Mouse (Mus musculus) lung, embryonic 15.5 days (tissue): ENCODE measurements around the gene Arf1. TPM values are rescaled to one million over a fixed set of nuclear protein-coding genes. Genes with fewer than 3 reads are reported as not detected.

Experiments used
- ATAC-seq: fragments of 200-750 bp; cut with Nextera tagmentation; 2 replicates; pipeline ENCODE4 v1.8.0; 2017; ENCODE audit warnings: moderate number of reproducible peaks, borderline replicate concordance; ENCODE audit not compliant: low FRiP score, low TSS enrichment; ENCODE audit errors: extremely low read depth
- H3K27ac ChIP-seq: fragments of 300-500 bp; sonication (generic); 2 replicates; pipeline ENCODE4 v1.5.1; 2015; ENCODE audit warnings: moderate library complexity, mild to moderate bottlenecking, inconsistent platforms
- H3K27me3 ChIP-seq: fragments of 300-500 bp; sonication (generic); 2 replicates; pipeline ENCODE4 v1.6.1; 2015; ENCODE audit warnings: inconsistent platforms
- H3K36me3 ChIP-seq: fragments of 300-500 bp; sonication (generic); 2 replicates; pipeline ENCODE4 v1.6.1; 2015; ENCODE audit warnings: inconsistent platforms
- H3K4me1 ChIP-seq: fragments of 300-500 bp; sonication (generic); 2 replicates; pipeline ENCODE4 v1.6.1; 2015; ENCODE audit warnings: inconsistent platforms
- H3K4me2 ChIP-seq: fragments of 300-500 bp; sonication (generic); 2 replicates; pipeline ENCODE4 v1.6.1; 2015; ENCODE audit warnings: inconsistent platforms, mild to moderate bottlenecking, moderate library complexity
- H3K4me3 ChIP-seq: fragments of 300-500 bp; sonication (generic); 2 replicates; pipeline ENCODE4 v1.5.1; 2015; ENCODE audit warnings: mild to moderate bottlenecking, inconsistent platforms
- H3K9ac ChIP-seq: fragments of 300-500 bp; sonication (generic); 2 replicates; pipeline ENCODE4 v1.6.1; 2015; ENCODE audit warnings: inconsistent platforms
- H3K9me3 ChIP-seq: fragments of 300-500 bp; sonication (generic); 2 replicates; pipeline ENCODE4 v1.6.1; 2016; ENCODE audit warnings: inconsistent platforms
- WGBS: fragments of 180-500 bp; shearing (Covaris S2); methylation state at CpG from one replicate; pipeline ENCODE4 v1.1.7; 2015; 5-methylcytosine and 5-hydroxymethylcytosine counted together
- polyA plus RNA-seq: library from polyadenylated mRNA; unstranded; fragments of >200 nt; fragmentation: Nextera tagmentation; extraction: Ambion mirVana; gene quantifications from 2 replicates; pipeline ENCODE4 v1.2.1, GENCODE M21; 2015

Gene Arf1
- polyA plus RNA-seq, result 724 and 743 TPM in 2 replicates

DNA sequence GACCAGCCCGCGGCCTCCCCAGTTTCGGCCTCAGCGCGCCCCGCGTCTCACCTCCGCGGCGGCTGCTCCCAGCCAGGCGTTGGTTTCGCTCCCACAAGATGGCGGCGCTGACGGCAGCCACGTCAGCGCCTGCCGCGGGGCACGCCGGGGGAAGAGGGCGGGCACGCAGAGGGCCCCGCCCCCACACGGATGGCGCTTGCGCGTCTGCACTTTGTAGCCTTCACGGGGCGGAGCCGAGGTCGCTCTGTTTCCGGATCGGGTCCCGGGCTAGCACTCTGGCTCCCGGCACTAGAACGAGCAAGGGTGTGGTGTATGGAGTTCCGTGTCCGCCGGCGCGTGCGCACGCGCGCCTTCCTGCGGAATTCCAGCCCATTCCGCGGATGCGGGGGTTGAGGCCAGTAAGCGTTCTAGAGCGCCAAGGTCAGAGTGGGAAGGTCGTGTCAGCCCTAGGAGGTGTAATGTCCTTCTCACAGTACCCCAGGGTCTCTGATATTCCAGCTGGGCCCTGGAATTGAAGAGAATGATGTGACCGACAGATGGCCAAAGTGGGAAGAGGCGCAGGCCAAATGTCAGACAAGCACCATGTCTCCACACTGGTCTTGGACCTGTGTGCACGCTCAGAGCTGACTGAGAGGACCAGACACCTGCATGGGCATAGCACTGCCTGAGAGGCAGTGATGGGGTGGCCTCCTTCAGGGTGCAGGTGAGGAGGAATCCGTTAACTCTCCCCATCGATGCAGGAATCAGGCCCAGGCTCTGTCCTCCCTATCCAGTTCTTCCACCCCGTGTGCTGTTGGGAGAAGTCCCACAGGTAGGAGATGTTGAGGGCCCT is at the start of gene Arf1:
Gene Arf1 (minus strand): TSS at position 149 of the 832 bp plus-strand sequence.
- 5% methylated on average over 58 of the region's 59 CpGs for WGBS
- peak; percentile 96 for ATAC-seq
- Histone ChIP-seq H3K4me3 (peak within 1 kb of the TSS; percentile 96), H3K4me2 (peak within 1 kb of the TSS; percentile 73), H3K36me3 (no peaks in the 10 kb centered on the region), H3K4me1 (peaks cover 41% of the 10 kb centered on the region), H3K27ac (peak within 1 kb of the TSS; percentile 99), H3K27me3 (no peaks in the 10 kb centered on the region), H3K9me3 (no peaks in the 10 kb centered on the region), H3K9ac (peak within 1 kb of the TSS; percentile 99)

DNA sequence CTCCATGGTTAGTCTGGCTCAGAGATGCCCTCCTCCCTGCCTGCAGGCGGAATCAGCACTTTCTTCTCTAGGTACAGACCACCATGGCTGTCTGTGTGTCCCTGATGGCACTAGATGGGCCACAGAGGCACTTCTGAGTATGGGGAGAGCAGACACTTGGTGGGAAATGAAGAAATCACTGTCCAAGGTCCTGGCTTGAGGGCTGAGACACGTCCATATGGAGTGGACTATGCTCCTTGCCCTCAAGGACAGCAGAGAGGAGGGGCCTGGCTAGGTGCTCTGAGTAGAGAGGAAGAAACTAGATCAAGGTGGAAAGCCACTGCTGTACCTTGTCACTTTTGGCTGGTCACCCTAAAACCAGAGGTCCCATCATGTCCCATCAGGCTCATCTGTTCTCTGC is 48.8 kb upstream of the Arf1 start:
- no peaks in the 10 kb centered on the region for H3K36me3 ChIP-seq
- ATAC-seq, result no peak
- WGBS, result 23% methylated on average over 2 of the region's 2 CpGs
- no peak overlapping the region for H3K9ac ChIP-seq
- peaks cover 32% of the 10 kb centered on the region for H3K27me3 ChIP-seq
- no peak overlapping the region for H3K4me3 ChIP-seq
- H3K4me2 ChIP-seq, result no peak overlapping the region
- H3K27ac ChIP-seq, result no peak overlapping the region
- no peaks in the 10 kb centered on the region for H3K4me1 ChIP-seq
- no peaks in the 10 kb centered on the region for H3K9me3 ChIP-seq

DNA sequence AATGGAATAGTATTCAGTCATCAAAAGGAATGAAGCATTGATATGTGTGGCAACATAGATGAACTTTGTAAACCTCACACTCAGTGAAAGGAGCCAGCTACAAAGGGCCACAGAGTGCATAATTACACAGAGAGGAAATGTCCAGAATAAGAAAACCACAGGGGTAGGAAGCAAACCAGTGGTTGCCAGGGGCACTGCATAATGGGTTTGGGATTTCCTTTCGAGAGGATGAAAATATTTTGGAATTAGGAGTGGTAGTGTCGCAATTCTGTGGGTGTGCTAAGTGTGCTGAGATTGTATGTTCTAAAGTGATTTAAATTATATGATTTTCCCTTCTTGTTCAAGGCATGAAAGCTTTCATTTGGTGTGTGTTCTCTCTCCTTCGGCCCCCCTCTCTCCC is 46.1 kb upstream of the Arf1 start:
- H3K27me3 ChIP-seq, result peaks cover 25% of the 10 kb centered on the region; the same call in 1 of the 2 replicates
- no peaks in the 10 kb centered on the region for H3K36me3 ChIP-seq
- no peak overlapping the region for H3K9ac ChIP-seq
- H3K4me3 ChIP-seq, result no peak overlapping the region
- H3K4me1 ChIP-seq, result no peaks in the 10 kb centered on the region
- H3K9me3 ChIP-seq, result no peaks in the 10 kb centered on the region
- no peak for ATAC-seq
- no peak overlapping the region for H3K27ac ChIP-seq
- H3K4me2 ChIP-seq, result no peak overlapping the region
- 87% methylated on average over 2 of the region's 3 CpGs for WGBS

DNA sequence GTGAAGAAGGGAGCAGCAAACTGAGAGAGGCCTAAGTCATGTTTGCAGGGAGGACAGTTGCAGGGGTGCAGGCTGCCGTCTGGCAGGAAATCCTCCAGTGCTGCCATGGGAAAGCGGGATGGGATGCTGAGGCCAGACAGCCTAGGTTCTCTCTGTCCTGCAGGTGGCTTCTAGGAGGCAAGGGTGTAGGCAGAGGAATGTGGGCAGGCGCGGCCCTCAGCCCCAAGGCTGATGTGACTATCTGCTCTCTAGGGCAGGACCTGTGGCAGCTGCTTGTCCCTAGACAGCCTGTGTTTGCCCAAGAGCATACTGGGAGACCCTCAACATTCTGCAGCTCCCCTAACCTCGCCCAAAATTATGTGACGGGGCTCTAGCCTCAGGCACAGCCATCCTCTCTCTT is 38.7 kb upstream of the Arf1 start:
- no peaks in the 10 kb centered on the region for H3K36me3 ChIP-seq
- peaks cover 37% of the 10 kb centered on the region for H3K27me3 ChIP-seq
- no peak for ATAC-seq
- H3K9ac ChIP-seq, result no peak overlapping the region
- H3K4me3 ChIP-seq, result no peak overlapping the region
- no peak overlapping the region for H3K4me2 ChIP-seq
- no peaks in the 10 kb centered on the region for H3K9me3 ChIP-seq
- 32% methylated on average over 6 of the region's 6 CpGs for WGBS
- peaks cover 16% of the 10 kb centered on the region for H3K4me1 ChIP-seq
- no peak overlapping the region for H3K27ac ChIP-seq

DNA sequence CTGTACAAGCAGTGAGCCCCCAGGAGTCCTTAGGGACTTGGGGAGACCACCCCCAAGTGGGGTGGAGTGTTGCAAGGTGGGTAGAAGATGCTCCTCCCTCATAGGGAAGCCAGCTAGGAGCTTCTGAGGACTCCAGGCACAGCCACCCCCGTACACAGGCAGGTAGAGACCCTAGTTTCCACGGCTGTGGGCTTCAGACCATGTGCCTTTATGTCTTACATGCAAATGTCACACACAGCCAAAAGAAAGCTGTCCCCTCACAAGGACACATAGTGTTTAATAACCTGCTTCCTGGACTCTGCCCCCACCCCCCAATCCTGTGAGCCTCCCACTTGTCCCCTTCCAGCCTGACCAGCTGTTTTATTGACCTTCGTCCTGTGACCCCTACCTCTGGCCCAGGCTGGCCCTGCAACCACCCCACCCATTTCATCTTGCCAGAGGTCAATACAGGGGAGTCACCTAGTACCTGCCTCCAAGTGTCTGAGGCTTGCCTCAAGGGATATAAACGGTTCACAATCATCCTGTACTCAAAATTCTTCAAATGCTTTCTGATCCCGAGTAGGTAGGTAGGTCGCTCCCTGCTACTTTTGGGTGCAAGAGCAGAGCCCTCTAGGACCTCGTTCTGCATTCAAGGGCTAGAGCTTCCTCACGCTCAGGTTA is 37.2 kb upstream of the Arf1 start:
- Histone ChIP-seq H3K27me3 (peaks cover 37% of the 10 kb centered on the region), H3K4me2 (no peak overlapping the region), H3K9me3 (no peaks in the 10 kb centered on the region), H3K9ac (no peak overlapping the region), H3K4me3 (no peak overlapping the region), H3K36me3 (no peaks in the 10 kb centered on the region), H3K4me1 (peaks cover 16% of the 10 kb centered on the region), H3K27ac (no peak overlapping the region)
- no peak for ATAC-seq
- WGBS, result 53% methylated on average over 8 of the region's 8 CpGs

DNA sequence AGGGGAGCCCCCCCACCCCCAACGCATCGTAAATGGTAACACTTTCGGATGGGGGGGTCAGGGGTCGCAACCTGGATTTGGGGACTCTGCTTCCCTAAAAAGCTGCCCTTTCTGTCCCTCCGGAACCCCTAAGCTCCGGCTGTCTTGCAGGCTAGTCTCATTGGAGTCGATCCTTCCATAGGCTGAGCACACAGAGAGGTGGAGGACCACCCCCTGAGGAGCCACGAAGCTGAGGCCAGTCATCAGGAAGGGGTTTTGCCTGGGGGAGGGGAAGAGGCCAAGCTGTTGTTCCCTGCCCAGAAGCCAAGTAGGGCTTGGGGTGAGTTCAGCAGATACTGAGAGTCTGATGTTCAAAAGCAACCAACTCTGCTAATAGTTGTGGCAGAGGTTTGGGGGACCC is 36.5 kb upstream of the Arf1 start:
- H3K27ac ChIP-seq, result no peak overlapping the region
- peak overlapping the region; percentile 54 for H3K9ac ChIP-seq
- H3K4me2 ChIP-seq, result peak overlapping the region; percentile 83
- peaks cover 16% of the 10 kb centered on the region for H3K4me1 ChIP-seq
- peaks cover 37% of the 10 kb centered on the region for H3K27me3 ChIP-seq
- 9% methylated on average over 8 of the region's 8 CpGs for WGBS
- no peak for ATAC-seq
- H3K4me3 ChIP-seq, result peak overlapping the region; percentile 45
- no peaks in the 10 kb centered on the region for H3K9me3 ChIP-seq
- H3K36me3 ChIP-seq, result no peaks in the 10 kb centered on the region

DNA sequence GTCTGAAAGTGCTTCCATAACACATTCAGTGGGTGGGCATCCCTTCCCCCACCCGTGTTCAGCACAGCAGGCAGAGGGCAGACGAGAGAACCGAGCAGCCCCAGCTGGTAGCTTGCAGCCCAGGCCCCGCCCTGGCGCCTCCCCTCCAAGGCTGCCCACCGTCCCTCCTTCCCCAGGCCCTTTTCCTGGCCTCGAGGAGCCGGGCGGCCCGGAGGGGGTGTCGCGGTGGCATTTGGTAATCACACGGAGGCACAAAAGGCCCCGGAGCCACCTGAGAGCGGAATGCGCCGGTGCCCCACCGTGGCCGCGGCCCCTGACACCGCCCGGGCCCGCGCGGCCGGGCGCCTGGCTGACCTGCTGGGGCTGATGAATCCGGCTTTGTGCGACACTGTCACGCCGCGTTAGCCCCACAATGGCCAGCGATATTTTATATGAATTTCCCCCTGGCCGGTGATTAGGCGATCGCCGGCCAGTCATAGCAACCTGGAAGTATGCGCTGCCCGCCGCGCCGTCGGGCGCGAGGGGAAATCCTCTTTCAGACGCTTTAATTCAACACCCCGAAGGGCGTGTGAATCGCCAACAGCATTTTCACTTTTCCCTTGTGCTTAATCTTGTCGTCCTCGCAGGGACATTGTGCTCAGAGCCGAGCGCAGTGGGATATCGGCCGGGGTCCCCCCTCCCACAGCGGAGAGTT is 35.9 kb upstream of the Arf1 start:
- Histone ChIP-seq H3K4me1 (peaks cover 16% of the 10 kb centered on the region), H3K27ac (no peak overlapping the region), H3K4me2 (peak overlapping the region; percentile 83), H3K27me3 (peaks cover 37% of the 10 kb centered on the region), H3K9ac (peak overlapping the region; percentile 54), H3K9me3 (no peaks in the 10 kb centered on the region), H3K4me3 (peak overlapping the region; percentile 45), H3K36me3 (no peaks in the 10 kb centered on the region)
- 2% methylated on average over 54 of the region's 56 CpGs for WGBS
- ATAC-seq, result peak; percentile 66; the same call in 1 of the 2 replicates

DNA sequence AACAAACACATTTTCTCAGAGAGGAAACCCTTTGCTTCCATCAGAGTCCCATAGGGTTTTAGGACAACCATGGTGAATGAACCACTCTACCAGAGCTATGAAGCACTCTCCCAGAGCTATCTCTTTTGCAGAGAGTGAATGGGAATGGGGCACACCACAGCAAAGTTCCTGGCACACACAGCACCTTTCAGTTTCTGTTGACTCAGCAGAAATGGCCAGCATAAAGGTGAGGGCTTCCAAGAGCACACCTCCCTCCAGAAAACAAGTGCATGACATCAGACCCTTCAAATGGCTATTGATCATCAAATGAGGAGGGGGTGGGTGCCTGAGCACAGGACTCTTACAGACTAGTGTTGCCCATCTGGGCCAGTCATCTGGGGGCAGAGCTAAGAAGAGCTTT is 34.2 kb upstream of the Arf1 start:
- H3K4me1 ChIP-seq, result peaks cover 16% of the 10 kb centered on the region
- H3K9ac ChIP-seq, result no peak overlapping the region
- H3K9me3 ChIP-seq, result no peaks in the 10 kb centered on the region
- no peak overlapping the region for H3K4me2 ChIP-seq
- H3K27ac ChIP-seq, result no peak overlapping the region
- ATAC-seq, result no peak
- no peaks in the 10 kb centered on the region for H3K36me3 ChIP-seq
- H3K27me3 ChIP-seq, result peaks cover 37% of the 10 kb centered on the region
- H3K4me3 ChIP-seq, result no peak overlapping the region

DNA sequence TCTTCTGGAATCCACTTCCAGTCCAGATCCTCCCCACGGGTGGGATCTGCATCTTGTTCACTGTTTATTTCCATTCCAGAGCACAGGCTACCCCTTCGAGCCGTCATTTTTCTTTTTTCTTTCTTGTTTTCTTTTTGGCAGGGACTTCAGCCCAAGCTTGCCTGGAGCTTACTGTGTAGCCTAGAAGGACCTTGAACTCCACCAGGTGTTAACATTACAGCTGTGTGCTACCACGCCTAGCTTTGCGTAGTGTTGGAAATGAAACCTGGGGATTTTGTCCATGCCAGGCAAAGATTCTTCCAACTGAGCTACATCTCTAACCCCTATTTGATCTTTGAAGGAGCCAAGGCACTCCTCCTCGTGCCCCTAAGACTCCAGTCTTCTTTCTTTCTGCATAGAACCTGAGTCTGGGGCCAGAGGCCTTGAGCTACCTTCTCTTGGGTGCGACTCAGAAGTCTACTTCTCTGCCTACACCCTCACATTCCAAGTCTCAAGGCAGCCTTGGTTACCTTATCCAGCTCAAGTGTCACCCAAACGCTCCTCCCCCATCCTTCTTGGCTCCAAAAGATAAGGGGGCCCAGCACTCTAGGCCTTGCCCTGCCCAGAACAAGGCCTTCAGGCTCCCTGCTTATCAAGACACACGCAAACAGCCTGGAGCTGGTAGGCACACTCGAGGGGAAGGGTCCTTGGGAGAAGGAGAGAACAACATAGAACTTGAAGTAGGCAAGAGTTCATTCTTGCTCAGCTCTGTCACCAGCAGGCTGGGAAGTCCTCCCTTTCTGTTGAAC is 32.8 kb upstream of the Arf1 start:
- Histone ChIP-seq H3K4me3 (no peak overlapping the region), H3K4me2 (no peak overlapping the region), H3K9ac (no peak overlapping the region), H3K27me3 (peaks cover 24% of the 10 kb centered on the region), H3K36me3 (no peaks in the 10 kb centered on the region), H3K27ac (peak overlapping the region; percentile 62; the same call in 1 of the 2 replicates), H3K4me1 (peaks cover 16% of the 10 kb centered on the region), H3K9me3 (no peaks in the 10 kb centered on the region)
- 51% methylated on average over 10 of the region's 10 CpGs for WGBS
- peak; percentile 68; the same call in 1 of the 2 replicates for ATAC-seq

DNA sequence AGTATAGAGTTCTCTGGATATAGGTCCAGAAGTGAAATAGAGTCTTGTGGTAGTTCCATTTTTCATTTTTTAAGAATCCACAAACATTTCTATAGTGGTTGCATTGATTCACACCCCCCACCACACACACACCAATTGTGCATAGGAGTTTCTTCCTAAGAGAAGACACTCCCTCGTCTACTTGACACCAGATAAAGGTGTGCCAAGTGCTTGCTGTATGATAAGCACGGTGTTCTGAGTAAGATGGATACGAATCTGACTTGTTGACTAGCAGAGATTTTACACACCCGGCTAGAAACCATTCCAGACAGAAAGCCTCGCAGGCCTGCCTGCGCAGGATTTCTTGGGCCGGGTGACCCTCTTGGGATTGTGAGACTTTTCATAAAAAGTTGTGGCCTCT is 31.6 kb upstream of the Arf1 start:
- no peak overlapping the region for H3K27ac ChIP-seq
- no peaks in the 10 kb centered on the region for H3K36me3 ChIP-seq
- no peak overlapping the region for H3K9ac ChIP-seq
- no peak overlapping the region for H3K4me3 ChIP-seq
- H3K4me2 ChIP-seq, result no peak overlapping the region
- 52% methylated on average over 7 of the region's 7 CpGs for WGBS
- H3K4me1 ChIP-seq, result peaks cover 14% of the 10 kb centered on the region
- H3K9me3 ChIP-seq, result no peaks in the 10 kb centered on the region
- peaks cover 12% of the 10 kb centered on the region for H3K27me3 ChIP-seq
- no peak for ATAC-seq

DNA sequence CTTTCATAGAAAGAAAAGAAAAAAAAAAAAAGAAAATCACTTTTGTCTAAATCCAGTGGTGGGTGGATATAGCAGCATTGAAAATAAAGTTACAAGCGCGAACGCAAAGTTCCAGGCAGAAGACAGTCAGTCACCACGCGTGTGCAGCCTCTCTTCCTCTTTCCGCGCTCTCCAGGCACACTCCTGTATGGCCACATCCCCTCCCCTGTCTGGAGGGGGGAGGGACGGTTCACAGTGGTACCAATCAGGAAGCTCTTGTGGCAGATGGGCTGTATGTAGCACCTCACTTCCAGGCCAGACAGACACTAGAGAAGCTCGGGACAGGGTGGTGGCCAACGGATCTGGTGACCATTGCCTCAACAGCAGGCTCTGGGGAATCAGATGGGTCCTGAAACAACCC is 20.0 kb upstream of the Arf1 start:
- H3K9me3 ChIP-seq, result no peaks in the 10 kb centered on the region
- H3K4me1 ChIP-seq, result no peaks in the 10 kb centered on the region
- no peak overlapping the region for H3K9ac ChIP-seq
- WGBS, result 44% methylated on average over 10 of the region's 10 CpGs
- peaks cover 19% of the 10 kb centered on the region for H3K27me3 ChIP-seq
- H3K4me3 ChIP-seq, result no peak overlapping the region
- no peak overlapping the region for H3K27ac ChIP-seq
- H3K36me3 ChIP-seq, result no peaks in the 10 kb centered on the region
- ATAC-seq, result no peak
- no peak overlapping the region for H3K4me2 ChIP-seq
